Mouse (Mus musculus): ENCODE results near the gene Tulp1. TPM values are rescaled to one million over a fixed set of nuclear protein-coding genes. Genes with fewer than 3 reads are reported as not detected.

Gene Tulp1
- total and polyA plus RNA-seq, 2 experiments from 2014 or later: 2.0 TPM; not detected in 1

GRCm38 (mm10) chr17:28355871-28356270, 9.2 kb downstream of the Tulp1 start:
- H3K9me3 ChIP-seq (ENCODE audit: low read length): no peaks in the 10 kb centered on the region

GRCm38 (mm10) chr17:28352018-28352417, 13.0 kb downstream of the Tulp1 start:
- no peak for DNase-seq (ENCODE audit: low spot score)
- H3K4me2 ChIP-seq (ENCODE audit: low read depth, low read length): no peak overlapping the region
- no peak for ATAC-seq

More at GRCm38 (mm10) chr17:28355871-28356270, 9.2 kb downstream of the Tulp1 start:
- H3K4me2 ChIP-seq (ENCODE audit: low read depth, low read length): no peak overlapping the region
- no peaks in the 10 kb centered on the region for H3K4me1 ChIP-seq (ENCODE audit: insufficient read depth, low read length)
- no peak overlapping the region for H3K27ac ChIP-seq
- DNase-seq (ENCODE audit: low spot score) (no peak), ATAC-seq (no peak)
- no peak overlapping the region for H3K9ac ChIP-seq (replicated peaks; ENCODE audit: low read length)
- H3K4me3 ChIP-seq (ENCODE audit: low read length): no peak overlapping the region
- TF ChIP-seq CTCF (IDR thresholded peaks at IDR 0.05; ENCODE audit: low read depth): no peak
- H3K36me3 ChIP-seq (ENCODE audit: insufficient read depth, low read length): no peaks in the 10 kb centered on the region
- 82% methylated on average over 12 of the region's 12 CpGs for WGBS
- H3K27me3 ChIP-seq (ENCODE audit: insufficient read depth, low read length): 0 out of 2 replicates have a peak, but pooled peaks cover 16% of the 10 kb centered on the region

GRCm38 (mm10) chr17:28351353-28351890, 13.6 kb downstream of the Tulp1 start:
- no peak for DNase-seq (ENCODE audit: low spot score)
- WGBS: 2% methylated on average over 29 of the region's 29 CpGs
- Histone ChIP-seq H3K9me3 (ENCODE audit: low read length) (no peaks in the 10 kb centered on the region), H3K27me3 (ENCODE audit: insufficient read depth, low read length) (0 out of 2 replicates have a peak, but pooled peaks cover 6% of the 10 kb centered on the region), H3K4me2 (ENCODE audit: low read depth, low read length) (peak overlapping the region; percentile 81), H3K27ac (peak overlapping the region; percentile 9; the same call in 1 of the 2 replicates), H3K4me3 (ENCODE audit: low read length) (peak overlapping the region; percentile 59), H3K9ac (replicated peaks; ENCODE audit: low read length) (peak overlapping the region; percentile 48; the same call in 1 of the 2 replicates), H3K36me3 (ENCODE audit: insufficient read depth, low read length) (no peaks in the 10 kb centered on the region), H3K4me1 (ENCODE audit: insufficient read depth, low read length) (no peaks in the 10 kb centered on the region)
- ATAC-seq: no peak
- no peak for TF ChIP-seq CTCF (IDR thresholded peaks at IDR 0.05; ENCODE audit: low read depth)

More at GRCm38 (mm10) chr17:28352018-28352417, 13.0 kb downstream of the Tulp1 start:
- Histone ChIP-seq H3K4me3 (ENCODE audit: low read length) (no peak overlapping the region), H3K36me3 (ENCODE audit: insufficient read depth, low read length) (no peaks in the 10 kb centered on the region), H3K9me3 (ENCODE audit: low read length) (no peaks in the 10 kb centered on the region), H3K4me1 (ENCODE audit: insufficient read depth, low read length) (no peaks in the 10 kb centered on the region), H3K27me3 (ENCODE audit: insufficient read depth, low read length) (0 out of 2 replicates have a peak, but pooled peaks cover 6% of the 10 kb centered on the region), H3K9ac (replicated peaks; ENCODE audit: low read length) (no peak overlapping the region), H3K27ac (no peak overlapping the region)
- TF ChIP-seq CTCF (IDR thresholded peaks at IDR 0.05; ENCODE audit: low read depth): no peak
- WGBS: 27% methylated on average over 11 of the region's 11 CpGs

GRCm38 (mm10) chr17:28350466-28351352, 14.3 kb downstream of the Tulp1 start, which contains the start of gene Tead3:
TSS of gene Tead3 (minus strand) at chr17:28350817.
- peak; percentile 80 for ATAC-seq
- peak within 1 kb of the TSS; percentile 70 for H3K27ac ChIP-seq
- H3K4me1 ChIP-seq (ENCODE audit: insufficient read depth, low read length): no peaks in the 10 kb centered on the region; the same call in 1 of the 2 replicates
- H3K4me2 ChIP-seq (ENCODE audit: low read depth, low read length): peak within 1 kb of the TSS; percentile 81
- TF ChIP-seq CTCF (IDR thresholded peaks at IDR 0.05; ENCODE audit: low read depth): no peak
- H3K36me3 ChIP-seq (ENCODE audit: insufficient read depth, low read length): no peaks in the 10 kb centered on the region
- DNase-seq (ENCODE audit: low spot score): peak; percentile 69
- no peaks in the 10 kb centered on the region for H3K9me3 ChIP-seq (ENCODE audit: low read length)
- WGBS: 1% methylated on average over 55 of the region's 73 CpGs
- H3K4me3 ChIP-seq (ENCODE audit: low read length): peak within 1 kb of the TSS; percentile 59
- H3K9ac ChIP-seq (replicated peaks; ENCODE audit: low read length): peak within 1 kb of the TSS; percentile 48
- H3K27me3 ChIP-seq (ENCODE audit: insufficient read depth, low read length): 0 out of 2 replicates have a peak, but pooled peaks cover 6% of the 10 kb centered on the region

GRCm38 (mm10) chr17:28349901-28350465, 15.0 kb downstream of the Tulp1 start:
- Histone ChIP-seq H3K4me3 (ENCODE audit: low read length) (peak overlapping the region; percentile 59), H3K4me1 (ENCODE audit: insufficient read depth, low read length) (no peaks in the 10 kb centered on the region; the same call in 1 of the 2 replicates), H3K4me2 (ENCODE audit: low read depth, low read length) (peak overlapping the region; percentile 81), H3K9ac (replicated peaks; ENCODE audit: low read length) (peak overlapping the region; percentile 48), H3K27me3 (ENCODE audit: insufficient read depth, low read length) (0 out of 2 replicates have a peak, but pooled peaks cover 6% of the 10 kb centered on the region), H3K36me3 (ENCODE audit: insufficient read depth, low read length) (no peaks in the 10 kb centered on the region), H3K9me3 (ENCODE audit: low read length) (no peaks in the 10 kb centered on the region), H3K27ac (peak overlapping the region; percentile 70)
- no peak for DNase-seq (ENCODE audit: low spot score)
- under 1% methylated on average over 53 of the region's 54 CpGs for WGBS
- no peak for TF ChIP-seq CTCF (IDR thresholded peaks at IDR 0.05; ENCODE audit: low read depth)
- ATAC-seq: peak; percentile 22

GRCm38 (mm10) chr17:28349264-28349880, 15.7 kb downstream of the Tulp1 start:
- no peak for ATAC-seq
- DNase-seq (ENCODE audit: low spot score): no peak
- 0 out of 2 replicates have a peak, but pooled peaks cover 6% of the 10 kb centered on the region for H3K27me3 ChIP-seq (ENCODE audit: insufficient read depth, low read length)
- H3K9ac ChIP-seq (replicated peaks; ENCODE audit: low read length): peak overlapping the region; percentile 48
- H3K4me1 ChIP-seq (ENCODE audit: insufficient read depth, low read length): no peaks in the 10 kb centered on the region; the same call in none of the 2 replicates
- no peaks in the 10 kb centered on the region for H3K9me3 ChIP-seq (ENCODE audit: low read length)
- TF ChIP-seq CTCF (IDR thresholded peaks at IDR 0.05; ENCODE audit: low read depth): no peak
- peak overlapping the region; percentile 81 for H3K4me2 ChIP-seq (ENCODE audit: low read depth, low read length)
- peak overlapping the region; percentile 70; the same call in 1 of the 2 replicates for H3K27ac ChIP-seq
- 21% methylated on average over 13 of the region's 13 CpGs for WGBS
- no peaks in the 10 kb centered on the region for H3K36me3 ChIP-seq (ENCODE audit: insufficient read depth, low read length)
- peak overlapping the region; percentile 59 for H3K4me3 ChIP-seq (ENCODE audit: low read length)
